Comparison of ENCODE assay signal across 14 mouse cellular contexts in the genomic region with DNA sequence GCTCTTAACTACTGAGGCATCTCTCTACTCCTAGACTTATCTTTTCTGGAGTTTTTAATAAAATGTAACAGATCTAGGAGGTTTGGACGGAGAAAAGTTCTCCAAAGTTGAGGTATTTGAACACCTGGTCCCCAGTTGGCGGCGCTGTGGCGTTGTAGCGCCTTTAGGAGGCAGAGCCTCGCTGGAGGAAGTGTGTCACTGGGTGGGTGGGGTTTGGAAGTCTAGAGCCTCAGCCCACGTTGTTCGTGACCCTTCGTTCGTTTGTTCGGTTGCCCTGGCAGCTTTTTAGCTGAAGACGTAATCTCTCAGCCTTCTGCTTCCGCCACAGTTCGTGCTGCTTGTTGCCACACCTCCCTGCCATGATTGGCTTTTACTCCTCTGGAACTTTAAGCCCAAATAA. TPM values are rescaled to one million over a fixed set of nuclear protein-coding genes. Genes with fewer than 3 reads are reported as not detected.
DNase-seq lines count a peak whose midpoint lies in the region; ATAC-seq and TF ChIP-seq lines count a peak whose summit lies in the region.
"Had no signal": no experiment of that assay in that cellular context is flagged by ENCODE, and none has a peak within 500 bp of the region (broad histone marks: within the 10 kb centered on the region; RNA-seq: fewer than 3 reads in every experiment).

No protein-coding gene starts in this region.

- no peaks in the 10 kb centered on the region for H3K9me3 ChIP-seq in kidney, embryonic 14.5 days (ENCODE audit: control insufficient read depth, low read length)
- no peaks in the 10 kb centered on the region for H3K9me3 ChIP-seq in heart, embryonic 12.5 days (replicated peaks)
- H3K9me3 ChIP-seq: forebrain, embryonic 10.5 days; heart, embryonic 15.5 days; kidney, embryonic 15.5 days; limb, embryonic 13.5 days had no signal

- no peak overlapping the region for H3K27ac ChIP-seq in kidney, embryonic 14.5 days (ENCODE audit: low read depth, low read length)
- H3K27ac ChIP-seq in heart, embryonic 12.5 days (ENCODE audit: poor library complexity, severe bottlenecking): no peak overlapping the region
- H3K27ac ChIP-seq: forebrain, embryonic 10.5 days; heart, embryonic 15.5 days; hindbrain, embryonic 14.5 days; kidney, embryonic 15.5 days; limb, embryonic 13.5 days had no signal

- ATAC-seq in CD4-positive, CD25-positive, alpha-beta regulatory T cell, adult 4 months: peak; percentile 82
- 0 out of 2 replicates have a peak, but pooled peaks have one; percentile 38 for ATAC-seq in megakaryocyte-erythroid progenitor cell, adult 5-6 weeks (replicated peaks; ENCODE audit: low FRiP score, low TSS enrichment, poor library complexity, severe bottlenecking)
- ATAC-seq in kidney, embryonic 14.5 days (ENCODE audit: low FRiP score, low TSS enrichment): no peak
- no peak for ATAC-seq in heart, embryonic 12.5 days (ENCODE audit: insufficient number of reproducible peaks, low FRiP score)

- DNase-seq in B cell, adult 2 months: peak; percentile 23 to 25
- DNase-seq in brain, embryonic 14.5 days (ENCODE audit: low read depth): no peak
- no peak for DNase-seq in left cerebral cortex, adult 18-20 months (ENCODE audit: low spot score in 2 of 2)
- DNase-seq: cerebellum, adult 9-10 months had no signal

- no peak overlapping the region for H3K4me3 ChIP-seq in kidney, embryonic 14.5 days (ENCODE audit: low read length)
- H3K4me3 ChIP-seq in heart, embryonic 12.5 days: no peak overlapping the region
- H3K4me3 ChIP-seq: forebrain, embryonic 10.5 days; heart, embryonic 15.5 days; kidney, embryonic 15.5 days; limb, embryonic 13.5 days had no signal

- H3K4me1 ChIP-seq in kidney, embryonic 14.5 days (ENCODE audit: control insufficient read depth, insufficient read depth, low read length): no peaks in the 10 kb centered on the region
- H3K4me1 ChIP-seq in heart, embryonic 12.5 days (replicated peaks): peaks cover 6% of the 10 kb centered on the region
- H3K4me1 ChIP-seq: forebrain, embryonic 10.5 days; kidney, embryonic 15.5 days; limb, embryonic 13.5 days had no signal

- H3K27me3 ChIP-seq in kidney, embryonic 14.5 days (ENCODE audit: control insufficient read depth, insufficient read depth, low read length): 0 out of 2 replicates have a peak, but pooled peaks cover 4% of the 10 kb centered on the region
- peaks cover 4% of the 10 kb centered on the region for H3K27me3 ChIP-seq in heart, embryonic 12.5 days (replicated peaks)
- H3K27me3 ChIP-seq: heart, embryonic 15.5 days had no signal

- no peak for TF ChIP-seq POLR2A in brain, embryonic 14.5 days (IDR thresholded peaks at IDR 0.05; ENCODE audit: borderline replicate concordance, extremely low read depth, insufficient read depth, insufficient read length, poor library complexity, severe bottlenecking)

- TF ChIP-seq CTCF in brain, embryonic 14.5 days (IDR thresholded peaks at IDR 0.05; ENCODE audit: borderline replicate concordance, extremely low read depth, insufficient read depth, insufficient read length): peak; percentile 4; the same call in 1 of the 2 replicates

- H3K36me3 ChIP-seq in kidney, embryonic 14.5 days (ENCODE audit: control insufficient read depth, insufficient read depth, low read length): no peaks in the 10 kb centered on the region
- H3K36me3 ChIP-seq in heart, embryonic 12.5 days: no peaks in the 10 kb centered on the region
- H3K36me3 ChIP-seq: forebrain, embryonic 10.5 days; heart, embryonic 15.5 days; kidney, embryonic 15.5 days; limb, embryonic 13.5 days had no signal

- 80% methylated on average over 14 of the region's 14 CpGs for WGBS in kidney, embryonic 14.5 days
- 74% methylated on average over 14 of the region's 14 CpGs for WGBS in heart, embryonic 12.5 days

- no peak overlapping the region for H3K9ac ChIP-seq in kidney, embryonic 14.5 days (ENCODE audit: low read depth, low read length)
- no peak overlapping the region for H3K9ac ChIP-seq in heart, embryonic 12.5 days
- H3K9ac ChIP-seq: heart, embryonic 15.5 days; hindbrain, embryonic 14.5 days; kidney, embryonic 15.5 days; limb, embryonic 13.5 days had no signal

- no peak overlapping the region for H3K4me2 ChIP-seq in kidney, embryonic 14.5 days (replicated peaks; ENCODE audit: low read depth, low read length)
- H3K4me2 ChIP-seq in heart, embryonic 12.5 days: no peak overlapping the region
- H3K4me2 ChIP-seq: heart, embryonic 15.5 days; hindbrain, embryonic 14.5 days; kidney, embryonic 15.5 days; limb, embryonic 13.5 days had no signal

RNA-seq across cellular contexts. Expression of a gene that starts 58.6 kb away (rescaled TPM):
- 1 to 10 TPM; 2.9 to 3.2 TPM for polyA plus RNA-seq in CD4-positive, CD25-positive, alpha-beta regulatory T cell, adult 4 months (2017; shearing (Covaris generic))
- polyA plus RNA-seq in brain, embryonic 14.5 days (2012; rRNA removed): 1.9 and 2.9 TPM in 2 replicates
- total RNA-seq in megakaryocyte-erythroid progenitor cell, adult 5-6 weeks (2014; fragmentation: Nextera tagmentation): 0.07 TPM in 1 of 2 replicates, not detected in the other
- total RNA-seq in megakaryocyte-erythroid progenitor cell, adult 5-6 weeks (2017): 0.19 TPM in 2 replicates
- polyA plus RNA-seq in kidney, embryonic 14.5 days (2014; fragmentation: Nextera tagmentation; extraction: Ambion mirVana): 1.9 and 2.3 TPM in 2 replicates
- total RNA-seq in left cerebral cortex, adult 18-20 months (2021): 1 to 10 TPM; 2.2 to 2.3 TPM
- polyA plus RNA-seq in heart, embryonic 12.5 days (2016; fragmentation: Nextera tagmentation; extraction: Ambion mirVana): 2.0 and 2.6 TPM in 2 replicates
- total RNA-seq: MEL had no signal

Comparison
In these comparisons a context has a peak if more than half of its experiments do, and no peak if none do; other contexts are left out.
1. DNase-seq: peak in B cell, adult 2 months (2 of 2); none in brain, embryonic 14.5 days (single experiment) and left cerebral cortex, adult 18-20 months (0 of 2).
2. ATAC-seq: peak in CD4-positive, CD25-positive, alpha-beta regulatory T cell, adult 4 months (single experiment) and megakaryocyte-erythroid progenitor cell, adult 5-6 weeks (single experiment); none in kidney, embryonic 14.5 days (single experiment) and heart, embryonic 12.5 days (single experiment).